Mouse (Mus musculus) heart, adult 9 months (tissue): ENCODE measurements at regions not wholly inside any gene's neighbourhood (a gene's known extent, or its start where the extent isn't known, plus 50 kb on each side); places are given as distances from the start of the nearest gene placed in this dataset.

Experiments
- DNase-seq, 2 experiments: peaks; one replicate each; pipeline ENCODE4 v3.0.0; 2022; ENCODE audit warnings: low spot score in 2 of 2

DNA sequence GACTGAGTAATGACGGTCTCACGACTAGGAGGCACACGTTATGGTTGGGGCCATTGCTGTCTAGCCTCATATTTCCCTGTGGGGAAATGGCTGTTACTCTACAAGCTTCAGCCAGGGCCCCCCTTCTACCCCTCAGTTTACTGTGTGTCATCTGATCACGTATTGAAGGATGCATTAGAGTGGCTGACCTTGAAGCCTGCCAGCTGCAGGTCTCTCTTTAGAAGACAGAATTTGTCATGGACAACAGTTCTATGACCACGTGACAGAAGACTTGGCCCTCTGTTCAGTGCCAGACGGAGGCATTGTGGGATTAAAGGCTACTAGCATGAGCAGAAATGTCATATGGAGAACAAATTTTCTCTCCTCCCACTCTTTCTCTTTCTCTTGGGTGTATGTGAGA is 115.6 kb downstream of the Gas1 start:
- no peak for DNase-seq

DNA sequence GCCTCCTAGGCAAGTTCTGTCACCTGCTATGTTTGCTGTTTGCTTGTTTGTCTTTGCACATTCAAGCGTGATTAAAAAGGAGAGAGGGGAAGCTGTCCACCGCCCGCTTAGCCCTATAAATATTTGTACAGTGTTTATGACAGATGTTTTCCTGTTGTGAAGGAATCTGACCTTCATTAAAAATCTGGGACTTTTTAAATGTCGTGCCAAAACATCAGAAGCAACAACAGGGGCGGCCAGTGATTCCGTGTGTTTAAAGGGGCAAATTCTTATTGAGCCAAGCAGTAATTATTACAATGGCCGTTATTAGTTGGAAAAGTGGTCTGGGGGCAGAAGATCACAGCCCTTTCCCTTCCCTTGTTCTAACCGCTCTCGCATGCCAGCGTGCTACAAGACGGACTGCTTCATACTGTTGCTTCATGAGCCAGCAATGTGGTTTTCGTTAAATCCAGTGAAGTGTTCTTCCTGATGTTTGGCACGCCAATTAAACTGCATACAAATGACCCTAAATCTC is 119.3 kb downstream of the Gas1 start:
- no peak for DNase-seq

DNA sequence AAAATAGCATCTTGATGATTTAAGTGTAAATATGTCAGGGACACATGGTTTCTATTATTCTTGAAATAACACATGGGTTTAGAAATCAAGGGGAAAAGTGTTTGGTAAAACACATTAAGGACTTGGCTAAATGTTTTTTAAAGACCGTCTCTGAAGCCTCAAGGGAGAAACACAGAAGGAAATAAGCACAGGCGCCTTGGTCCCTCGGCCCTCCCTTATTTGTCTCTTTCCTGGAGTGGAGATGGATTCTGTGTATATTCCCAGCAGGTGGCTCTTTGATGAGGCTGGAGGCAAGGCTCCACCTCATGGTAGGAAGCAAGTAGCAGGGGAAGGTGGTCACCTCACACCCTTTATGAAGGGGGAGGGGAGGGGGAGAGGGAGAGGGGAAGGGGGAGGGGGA is 122.6 kb downstream of the Gas1 start:
- no peak for DNase-seq

DNA sequence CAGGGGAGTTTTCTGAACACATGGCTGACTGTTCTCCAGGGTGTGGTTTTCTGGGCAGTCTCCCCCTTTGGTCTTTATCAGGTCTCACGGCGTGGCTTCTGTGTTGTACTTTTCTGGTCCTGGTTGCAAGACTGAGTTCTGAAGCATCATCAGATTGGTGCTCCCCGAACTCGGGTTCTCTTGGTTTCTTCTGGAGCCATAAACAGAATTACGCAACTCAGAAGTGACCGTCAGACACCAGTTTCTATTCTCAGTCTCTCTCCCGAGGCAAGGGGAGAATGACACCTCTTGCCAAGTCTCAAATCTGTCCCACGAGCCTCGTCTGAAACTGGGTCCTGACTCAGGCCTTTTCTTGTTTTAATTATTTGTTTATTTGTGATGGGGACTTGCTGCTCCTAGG is 123.1 kb downstream of the Gas1 start:
- peak; percentile 61 for DNase-seq

DNA sequence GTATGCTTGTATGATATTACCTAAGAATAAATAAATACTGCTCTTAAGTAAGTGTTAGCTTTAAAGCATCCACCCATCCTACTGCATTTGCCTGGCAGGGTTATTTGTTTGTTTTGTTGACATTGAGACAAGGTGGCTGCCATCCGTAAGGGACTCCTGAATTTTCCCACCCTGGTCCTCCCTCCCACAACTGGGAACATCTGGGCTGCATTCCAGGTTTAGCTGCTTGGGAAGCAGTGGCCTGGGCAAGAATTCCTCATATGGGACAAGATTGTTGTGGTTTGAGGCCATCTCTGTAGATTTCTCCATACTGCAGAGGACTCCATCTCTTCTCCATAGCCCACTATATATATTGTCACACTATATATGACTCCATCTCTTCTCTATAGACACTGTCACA is 125.3 kb downstream of the Gas1 start:
- no peak for DNase-seq

DNA sequence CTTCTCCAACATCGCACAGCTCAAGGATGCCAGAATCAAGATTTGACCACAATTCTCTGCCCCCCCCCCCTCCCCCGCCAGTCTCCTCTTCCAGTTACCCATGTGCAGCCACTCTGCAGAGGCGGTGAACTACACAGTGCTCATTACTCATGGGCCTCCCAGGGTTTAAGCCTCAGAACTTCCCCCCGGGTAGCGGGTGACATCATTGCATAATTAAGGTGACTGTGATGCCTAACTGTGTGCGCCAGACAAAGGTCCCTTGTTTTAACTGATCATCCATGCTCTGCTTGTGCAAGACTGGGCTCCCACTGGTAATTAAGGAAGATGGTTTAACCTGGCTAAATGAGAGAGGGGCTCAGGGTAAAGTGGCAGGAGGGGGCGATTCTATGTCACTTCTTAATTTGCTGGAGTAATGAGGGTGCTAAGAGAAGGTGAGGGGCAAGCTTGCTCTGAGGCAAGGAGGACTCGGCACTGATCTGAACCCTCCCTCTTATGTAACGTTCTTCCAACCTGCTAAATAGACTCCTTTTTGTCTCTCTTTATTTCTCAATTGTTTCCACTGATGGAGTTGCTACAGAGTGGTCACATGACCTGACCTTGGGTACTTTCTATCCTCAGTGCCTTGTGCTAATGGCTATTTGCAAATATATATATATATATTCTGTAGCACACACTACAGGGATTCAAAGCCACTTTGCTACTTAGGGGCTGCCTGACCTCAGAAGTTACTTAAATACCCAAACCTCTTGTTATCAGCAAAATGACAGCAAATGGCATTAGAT is 126.2 kb downstream of the Gas1 start:
- no peak for DNase-seq

DNA sequence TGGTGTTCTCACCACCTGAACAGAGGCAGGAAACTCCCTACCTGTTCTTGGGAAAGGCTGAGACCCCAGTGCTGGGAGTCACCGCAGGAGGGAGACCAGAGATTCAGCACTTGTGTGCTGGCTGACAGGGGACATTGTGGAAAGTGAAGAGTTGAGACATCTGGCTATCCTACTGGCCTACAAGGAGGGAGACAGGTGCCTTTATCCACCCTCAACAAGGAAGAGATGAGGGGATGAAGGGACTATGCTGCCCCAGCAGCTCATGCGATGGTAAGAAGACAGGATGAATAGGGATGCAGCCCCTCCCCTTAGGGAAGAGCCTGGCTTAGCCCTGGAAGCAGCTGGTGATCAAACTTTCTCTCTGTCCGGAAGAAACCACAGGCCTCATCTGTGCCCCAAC is 127.5 kb downstream of the Gas1 start:
- DNase-seq = no peak

DNA sequence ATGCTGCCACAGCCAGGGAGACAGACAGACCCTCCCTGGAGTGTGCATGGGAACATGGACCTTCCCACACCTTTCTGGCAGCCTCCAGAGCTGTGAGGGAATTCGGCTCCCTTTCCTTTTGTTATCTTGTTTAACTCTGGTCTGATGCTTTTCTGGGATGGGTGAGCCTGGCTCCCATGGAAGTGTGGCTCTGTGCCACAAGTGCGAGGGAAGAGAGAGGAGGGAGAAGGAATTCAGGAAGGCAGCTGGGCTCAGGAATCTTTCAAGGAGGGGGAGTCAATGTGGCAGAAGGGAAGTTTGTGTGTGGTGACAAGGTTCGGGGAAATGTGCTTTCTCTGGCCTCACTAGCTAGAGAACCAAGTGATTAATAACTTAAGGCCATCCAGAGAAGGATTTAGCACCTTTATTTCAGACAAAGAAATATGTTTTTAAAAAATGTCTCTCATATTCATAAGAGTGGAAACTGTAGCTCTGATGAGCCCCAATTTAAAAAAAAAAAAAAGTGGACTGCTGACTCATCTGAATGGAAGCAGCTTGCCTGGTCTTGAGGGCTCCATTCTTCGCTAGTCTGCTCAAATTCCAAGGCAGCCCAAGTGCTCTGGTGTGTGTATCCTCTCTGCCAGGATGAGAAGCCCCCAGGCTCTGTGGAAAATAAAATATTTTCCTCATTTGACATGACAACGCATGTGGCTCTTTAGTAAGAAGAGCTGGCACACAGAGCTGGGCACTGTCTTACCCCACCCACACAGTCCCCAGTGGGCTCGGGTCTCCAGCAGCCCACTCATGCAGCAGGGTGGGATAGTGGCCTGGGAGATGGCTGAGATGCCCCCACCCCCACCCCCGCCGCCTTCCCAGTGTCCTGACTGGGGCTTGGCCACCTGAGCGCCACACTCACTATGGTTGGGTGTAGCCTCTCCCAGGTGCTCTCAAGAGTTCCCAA is 129.1 kb downstream of the Gas1 start:
- DNase-seq = no peak

DNA sequence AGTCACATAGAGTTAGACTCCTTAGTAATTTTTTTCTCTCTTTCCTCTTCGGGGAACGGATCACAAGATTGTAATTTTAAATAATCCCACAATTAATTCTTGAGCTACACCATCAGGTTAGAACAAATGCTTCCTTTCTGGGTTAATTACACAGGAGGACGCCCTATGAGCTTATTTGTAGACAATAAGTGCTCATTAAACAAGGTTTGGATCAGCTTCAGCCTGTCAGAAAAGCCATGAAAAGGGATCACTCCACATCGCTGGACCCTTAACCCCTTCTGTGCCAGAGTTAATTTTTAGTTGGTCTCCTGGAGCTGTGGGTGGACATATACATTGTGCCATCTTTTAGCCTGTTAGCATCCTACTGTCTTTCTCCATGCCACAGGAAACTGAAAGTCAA is 131.4 kb downstream of the Gas1 start:
- no peak for DNase-seq

DNA sequence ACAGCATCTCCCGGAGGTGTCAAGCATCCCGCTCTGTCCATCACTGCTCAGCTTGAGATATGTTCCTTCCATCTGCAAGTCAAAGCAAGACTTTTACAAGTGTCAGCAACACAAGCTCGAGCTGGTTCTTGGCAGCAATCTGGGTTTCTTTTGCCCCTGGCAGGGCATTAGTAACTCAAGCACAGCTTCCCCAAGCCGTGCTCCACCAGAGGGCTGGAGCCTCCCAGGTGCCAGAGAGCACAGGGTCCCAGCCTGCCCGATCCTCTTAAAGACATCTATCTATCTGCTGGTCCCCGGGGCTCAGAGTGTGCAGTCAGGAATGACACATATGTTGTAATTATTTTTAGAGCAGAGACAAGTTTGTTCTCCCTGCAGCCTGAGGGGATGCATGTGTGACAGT is 132.3 kb downstream of the Gas1 start:
- no peak for DNase-seq

DNA sequence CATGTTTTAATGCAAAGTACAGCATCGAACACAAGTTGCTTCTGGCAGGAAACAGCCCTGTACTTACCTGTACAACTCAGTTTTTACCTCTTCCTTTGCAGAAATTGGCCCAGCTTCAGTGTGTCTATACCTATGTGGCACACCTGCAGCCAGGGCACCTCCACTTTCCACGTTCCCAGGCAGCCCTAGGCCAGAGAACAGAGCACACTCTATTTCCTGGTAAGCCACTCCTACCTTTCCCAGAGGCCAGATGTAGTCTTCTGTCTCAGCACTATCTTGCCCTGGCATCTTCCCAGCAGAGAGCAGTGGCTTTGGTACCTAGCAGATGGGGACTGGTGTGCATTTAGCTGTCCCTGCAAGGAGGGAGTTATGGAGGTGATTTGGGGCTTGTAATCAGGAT is 134.7 kb downstream of the Gas1 start:
- DNase-seq = no peak

DNA sequence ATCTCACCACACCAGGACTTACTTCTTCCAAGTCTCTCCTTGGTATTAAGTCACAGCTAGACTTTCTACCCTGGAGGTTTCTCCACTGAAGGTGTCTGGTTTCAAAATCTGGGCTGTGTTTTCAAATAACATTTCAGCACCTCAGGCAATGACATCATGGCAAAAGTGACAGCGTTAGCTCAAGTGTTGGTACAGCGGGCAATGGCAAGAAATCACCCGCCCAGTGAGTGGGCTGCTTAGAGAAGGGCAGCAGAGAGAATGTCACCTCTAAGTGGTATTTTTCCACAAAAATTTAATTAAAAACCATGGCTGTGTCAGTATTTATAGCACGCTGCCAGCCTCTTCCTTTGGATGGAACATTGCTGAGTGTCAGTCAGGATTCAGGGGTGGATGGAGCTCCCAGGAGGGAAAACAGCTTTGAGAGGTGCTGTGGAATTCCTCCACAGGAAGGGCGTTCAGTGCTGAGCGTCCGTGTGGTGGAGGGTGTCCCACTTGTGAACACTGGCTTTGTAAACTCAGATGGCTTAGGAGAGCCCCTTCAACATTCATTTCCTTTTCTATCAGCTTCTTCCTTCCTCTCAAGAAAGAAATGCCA is 141.5 kb downstream of the Gas1 start:
- DNase-seq = no peak

DNA sequence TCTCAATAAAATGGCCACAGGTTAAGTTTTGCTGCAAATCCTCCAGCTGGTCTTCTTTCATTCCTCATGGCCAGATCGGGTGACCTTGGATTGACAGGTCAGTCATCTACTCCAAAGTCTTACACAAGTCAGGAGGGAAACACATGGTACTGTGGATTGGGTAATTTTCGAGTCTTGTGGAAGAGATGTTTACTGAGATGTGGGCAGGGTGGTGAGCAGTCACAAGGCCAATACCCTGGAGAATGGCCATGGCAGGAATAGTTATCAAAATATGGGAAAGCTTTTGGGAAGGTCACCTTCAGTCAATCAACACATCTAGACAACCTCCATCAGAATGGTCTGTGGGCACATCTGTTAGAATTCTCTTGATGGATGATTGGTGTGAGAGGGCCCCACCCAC is 144.0 kb downstream of the Gas1 start:
- no peak for DNase-seq

DNA sequence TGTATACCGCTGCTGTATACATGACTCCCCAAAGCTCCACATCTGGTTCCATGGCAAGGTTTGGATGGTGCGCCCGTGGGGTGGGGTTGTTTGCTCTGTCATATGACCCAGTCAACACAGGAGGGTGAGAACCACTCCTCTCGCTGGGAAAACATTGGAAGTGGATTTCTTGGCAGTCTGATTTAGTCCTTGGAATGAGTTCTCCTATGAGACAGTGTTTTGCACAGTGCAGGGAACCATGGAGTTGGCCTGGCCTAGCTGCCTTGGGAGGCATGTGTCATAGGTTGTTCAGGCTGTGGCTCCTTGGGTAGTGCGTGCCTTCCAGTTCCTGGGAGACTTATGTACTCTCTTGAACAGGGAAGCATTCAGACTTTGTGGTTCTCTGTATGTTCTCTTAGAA is 144.6 kb downstream of the Gas1 start:
- DNase-seq = peak; percentile 58 to 61

DNA sequence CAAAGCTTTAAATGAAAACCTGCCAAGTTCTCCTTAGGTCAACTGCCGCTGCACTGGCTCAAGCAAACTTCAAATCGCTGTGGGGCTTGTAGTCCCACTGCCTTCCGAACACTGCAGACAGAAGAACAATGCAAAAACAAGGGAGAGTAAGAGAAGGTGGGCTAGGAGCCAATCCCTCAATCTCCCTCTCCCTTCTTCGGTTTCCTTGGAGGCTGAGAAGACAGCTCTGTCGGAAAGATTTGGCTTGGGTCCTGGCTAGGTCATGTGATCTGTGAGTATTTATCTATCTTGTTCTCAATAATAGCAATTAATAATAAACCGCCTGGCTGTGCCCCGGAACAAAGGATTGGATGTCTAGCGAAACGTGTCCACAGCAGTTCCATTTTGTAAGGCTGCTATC is 147.6 kb downstream of the Gas1 start:
- peak; percentile 29 to 45 for DNase-seq

DNA sequence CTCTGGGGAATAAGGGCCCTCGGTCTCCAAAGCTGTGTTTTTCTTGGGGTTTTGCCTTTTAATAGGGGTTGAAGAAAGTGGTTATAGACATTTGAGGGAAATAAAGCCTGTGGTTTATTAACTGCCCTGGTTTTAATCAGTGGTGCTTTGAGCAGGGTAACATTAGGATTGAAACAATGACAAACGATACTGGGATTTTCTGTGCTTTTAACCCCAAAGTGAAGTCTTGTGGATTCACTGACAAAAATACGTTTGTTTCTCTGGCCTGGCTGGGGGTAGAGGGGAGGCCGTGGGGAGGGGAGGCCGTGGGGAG is 157.0 kb downstream of the Gas1 start:
- no peak for DNase-seq

DNA sequence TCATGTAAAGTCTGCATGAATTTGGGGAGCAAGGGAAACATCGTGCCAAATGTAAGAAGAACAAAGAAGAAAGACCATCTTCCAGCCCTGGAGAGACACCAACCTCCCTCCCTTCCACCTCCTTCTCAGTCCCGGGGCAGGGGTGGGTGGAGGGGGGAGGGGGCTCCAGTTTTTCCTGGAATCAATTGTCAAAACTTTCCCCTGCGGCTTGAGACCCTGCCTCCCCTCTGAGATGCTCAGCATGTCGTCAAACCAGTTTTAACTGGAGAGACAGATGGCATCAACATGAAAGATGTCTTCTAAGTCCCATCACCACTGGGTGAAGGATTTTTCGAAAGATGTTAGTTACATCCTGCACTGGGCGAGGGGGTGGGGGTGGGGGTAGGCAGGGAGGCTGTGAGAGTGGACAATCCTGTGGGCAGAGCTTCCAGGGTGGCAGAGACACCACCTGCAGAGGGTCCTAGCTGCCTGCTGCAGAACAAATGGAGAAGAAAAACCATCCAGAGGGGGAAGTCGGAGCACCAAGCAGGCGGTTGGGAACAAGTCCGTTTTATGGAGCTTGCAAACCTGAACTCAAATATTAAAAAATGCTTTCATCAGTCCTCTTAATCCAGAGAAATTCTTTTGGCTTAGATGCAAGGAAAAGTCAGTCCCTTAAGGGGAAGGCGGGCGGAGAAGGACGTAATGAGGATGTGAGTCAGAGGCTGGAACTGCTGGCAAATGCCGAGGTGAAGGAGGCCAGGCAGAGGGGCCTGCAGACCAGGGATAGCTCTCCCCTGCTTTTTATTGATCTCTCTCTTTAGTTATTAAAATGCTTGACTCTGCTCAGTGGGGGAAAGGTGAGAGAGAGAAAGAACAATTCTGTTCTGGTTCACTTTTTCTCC is 157.6 kb downstream of the Gas1 start:
- peak; percentile 72 to 75 for DNase-seq

DNA sequence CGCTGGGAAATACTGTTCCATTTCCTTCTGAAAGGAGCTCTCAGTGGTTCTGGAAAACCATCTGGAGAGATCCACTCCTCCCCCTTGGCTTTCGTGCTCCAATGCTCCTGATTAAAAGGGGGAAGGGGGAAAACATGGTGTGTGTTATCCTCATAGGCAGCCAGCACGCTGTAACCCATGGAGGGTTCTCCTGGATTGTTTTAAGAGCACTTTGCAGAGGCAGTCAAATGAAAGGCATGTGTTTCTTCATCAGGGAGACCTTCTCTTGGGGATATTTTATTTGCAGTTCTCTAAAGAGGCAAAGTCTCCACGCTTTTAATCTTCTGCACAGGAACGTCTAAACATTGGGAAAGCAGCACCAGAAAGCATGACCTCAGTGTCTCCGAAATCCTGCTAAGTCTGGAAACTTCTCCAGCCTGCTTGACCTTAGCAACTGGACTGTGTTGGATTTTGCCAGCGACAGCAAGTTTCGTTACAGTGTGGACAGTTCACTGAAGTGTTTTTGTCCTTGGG is 161.3 kb downstream of the Gas1 start:
- peak; percentile 81 to 85 for DNase-seq

DNA sequence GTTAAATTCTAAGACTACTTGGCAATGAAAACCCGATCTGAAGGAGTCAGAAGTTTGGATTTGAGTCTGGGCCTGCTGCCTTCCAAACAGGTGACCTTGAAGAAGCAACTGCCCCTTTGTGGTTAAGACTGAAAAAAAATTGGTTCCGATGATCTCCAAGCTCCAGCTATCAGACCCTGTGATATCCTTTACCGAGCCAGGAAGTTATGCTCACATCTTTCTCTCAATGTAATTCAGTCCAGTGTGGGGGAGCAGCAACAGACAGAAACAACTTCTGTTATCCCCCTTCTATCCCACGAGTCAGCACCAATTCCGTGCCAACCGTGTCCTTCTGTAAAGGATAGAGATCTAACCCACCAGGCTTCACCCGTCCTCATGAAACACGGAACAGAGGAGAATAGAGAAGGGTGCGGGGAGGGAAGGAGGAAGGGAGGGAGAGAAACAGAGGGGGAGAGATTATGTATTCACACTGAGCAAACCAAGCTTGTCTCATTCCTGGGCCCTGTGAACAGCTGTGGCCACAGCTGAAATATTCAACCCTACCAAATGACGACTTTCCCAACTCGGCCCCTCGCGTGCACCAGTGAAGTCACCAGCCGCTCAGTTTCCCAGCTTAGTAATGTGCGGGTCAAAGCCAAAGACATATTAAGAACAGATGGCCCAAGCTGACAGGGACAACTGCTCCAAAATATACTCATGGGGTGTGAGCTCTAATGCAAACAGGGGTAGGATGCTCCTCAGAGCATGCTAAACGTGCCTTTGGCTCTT is 164.9 kb downstream of the Gas1 start:
- peak; percentile 83 to 84 for DNase-seq

DNA sequence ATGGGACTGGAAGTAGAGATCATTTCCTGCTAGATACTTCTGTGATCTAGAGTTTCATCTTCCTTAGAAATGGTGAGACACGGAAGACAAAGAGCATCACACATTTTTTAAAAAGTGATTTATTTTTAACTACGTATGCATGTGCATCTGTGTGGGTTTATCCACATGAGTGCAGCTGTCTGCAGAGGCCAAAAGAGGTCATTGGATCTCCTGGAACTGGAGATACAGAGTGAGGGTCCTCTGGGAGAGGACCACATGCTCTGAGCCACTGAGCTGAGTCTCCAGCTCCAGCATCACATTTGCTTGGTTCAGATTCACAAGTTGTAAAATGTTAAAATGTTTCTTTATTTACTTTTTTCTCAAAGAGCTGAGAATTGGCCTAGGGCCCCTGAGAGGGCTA is 166.1 kb downstream of the Gas1 start:
- DNase-seq = no peak

DNA sequence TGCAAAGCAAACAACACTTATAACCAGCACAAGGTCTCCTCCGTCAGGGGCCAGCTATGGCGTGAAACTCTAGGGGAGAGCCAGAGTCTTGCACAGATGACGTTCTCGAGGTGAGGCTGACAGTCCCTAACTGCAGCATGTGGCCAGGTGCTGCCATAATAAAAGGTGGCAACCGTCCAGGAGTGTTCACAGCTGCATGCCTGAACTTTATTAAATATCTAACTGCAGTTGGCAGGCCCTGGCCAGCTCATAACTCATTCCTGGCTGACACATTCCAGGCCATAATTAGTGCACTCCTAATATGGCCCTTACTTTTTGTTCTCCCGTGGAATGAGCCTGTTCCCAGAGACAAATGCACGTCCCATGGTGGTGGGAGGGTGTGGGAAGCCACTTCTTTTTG is 169.6 kb downstream of the Gas1 start:
- peak; percentile 41 to 61 for DNase-seq
